Mouse (Mus musculus) skeletal muscle tissue, postnatal 0 days (tissue): ENCODE results near the gene Pdlim5. TPM values are rescaled to one million over a fixed set of nuclear protein-coding genes. Genes with fewer than 3 reads are reported as not detected.

Experiments
- polyA plus RNA-seq: library from polyadenylated mRNA; unstranded; fragments of >200 nt; fragmentation: Nextera tagmentation; extraction: Ambion mirVana; gene quantifications from 2 replicates; pipeline ENCODE4 v1.2.1, GENCODE M21; 2015

Gene Pdlim5
- 569 and 792 TPM in 2 replicates for polyA plus RNA-seq

DNA sequence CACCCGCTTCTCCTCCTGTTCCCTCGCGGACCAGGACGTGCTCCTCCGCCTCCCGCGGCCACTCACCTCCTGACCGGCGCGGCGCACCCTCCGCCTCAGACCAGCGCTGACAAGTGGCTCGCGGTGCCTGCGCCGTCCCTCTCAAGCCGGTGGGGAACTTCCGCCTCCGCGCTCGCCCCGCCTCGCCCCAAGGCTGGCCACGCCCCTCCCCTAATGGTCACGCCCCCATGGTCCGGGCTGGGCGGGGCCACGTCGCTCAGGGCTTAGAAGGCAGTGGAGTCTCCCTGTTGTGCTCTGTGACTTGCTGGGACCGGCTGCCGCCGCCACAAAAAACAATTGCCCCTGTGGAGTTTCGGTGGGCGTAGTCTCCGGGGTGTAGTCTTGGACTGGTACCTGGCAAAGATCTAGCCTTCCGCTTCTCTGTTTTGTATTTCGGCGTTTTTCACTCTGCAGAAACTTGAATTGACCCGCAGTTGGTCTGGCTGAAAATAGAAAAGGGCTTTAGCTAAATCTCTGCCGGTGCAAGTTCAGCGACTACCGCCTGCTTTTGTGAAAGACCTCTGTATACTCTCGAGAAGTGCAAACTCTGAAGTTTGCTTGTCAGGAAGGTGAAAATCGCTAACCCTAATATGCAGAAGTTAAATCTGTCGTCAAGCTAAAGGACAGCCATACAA is at the start of gene Pdlim5:
TSS of gene Pdlim5 (minus strand) at position 177 of the 674 bp plus-strand sequence.

Other genes with a start within 250 kb of the Pdlim5 start
- gene Bmpr1b, start 226.3 kb downstream of the Pdlim5 start, polyA plus RNA-seq, result 6.6 and 9.0 TPM in 2 replicates
- gene Gbp5, start 98.3 kb upstream of the Pdlim5 start, polyA plus RNA-seq, result 0.26 and 0.44 TPM in 2 replicates
- gene Gbp7, start 134.6 kb upstream of the Pdlim5 start, polyA plus RNA-seq, result 6.9 and 8.1 TPM in 2 replicates
- gene Gbp3, start 164.3 kb upstream of the Pdlim5 start, polyA plus RNA-seq, result 6.8 and 7.4 TPM in 2 replicates
- not detected in 2 replicates for gene Gbp2b, start 199.2 kb upstream of the Pdlim5 start, polyA plus RNA-seq
- gene Gbp2, start 224.9 kb upstream of the Pdlim5 start, polyA plus RNA-seq, result 2.7 and 3.1 TPM in 2 replicates